Mouse (Mus musculus) embryo, embryonic 10.5 days (tissue): ENCODE results near the gene Med13l.

ENCODE experiments used
- DNase-seq: peaks from one replicate; pipeline ENCODE4 v3.0.0-alpha.2; 2015; ENCODE audit warnings: low spot score

Med13l gene

DNA sequence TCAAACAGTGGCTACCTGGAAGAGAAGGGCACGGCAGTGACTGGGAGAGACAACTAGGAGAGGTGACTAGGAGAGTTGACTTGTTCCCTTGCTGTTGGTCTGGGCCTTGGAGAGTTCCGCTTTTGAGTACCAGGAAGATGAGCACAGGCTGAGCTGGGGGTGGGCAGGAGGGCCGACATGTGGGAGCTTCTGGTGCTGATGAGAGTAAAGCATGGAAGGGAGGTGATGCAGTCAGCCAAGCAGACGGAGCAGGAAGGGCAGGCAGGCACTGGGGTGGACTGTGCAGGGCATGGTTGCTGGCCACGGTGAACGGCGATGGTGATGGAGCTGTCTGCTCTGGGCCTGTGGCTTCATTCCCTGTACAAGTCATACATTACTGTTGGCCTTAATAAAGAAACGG is 172.2 kb downstream of the Med13l start:
- DNase-seq: no peak

DNA sequence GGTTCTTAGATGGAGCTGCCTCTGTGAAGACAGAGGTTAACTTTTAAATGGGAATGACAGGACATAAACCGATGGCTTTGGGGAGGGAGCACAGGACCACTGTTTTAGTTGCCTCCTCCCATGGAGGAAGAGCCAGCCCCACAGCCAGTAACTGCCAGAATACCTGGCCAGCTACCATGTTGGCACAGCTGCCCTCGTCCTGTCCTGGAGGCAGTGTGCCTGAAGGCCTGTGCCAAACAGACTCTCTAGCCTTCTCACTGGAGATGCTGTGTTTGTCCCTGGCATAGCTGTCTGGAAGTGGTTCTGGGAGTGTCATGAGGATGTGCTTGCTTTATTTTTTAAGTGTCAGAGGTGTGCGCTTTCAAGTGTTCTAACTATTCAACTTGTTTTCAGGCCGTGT is 173.1 kb downstream of the Med13l start:
- no peak for DNase-seq

DNA sequence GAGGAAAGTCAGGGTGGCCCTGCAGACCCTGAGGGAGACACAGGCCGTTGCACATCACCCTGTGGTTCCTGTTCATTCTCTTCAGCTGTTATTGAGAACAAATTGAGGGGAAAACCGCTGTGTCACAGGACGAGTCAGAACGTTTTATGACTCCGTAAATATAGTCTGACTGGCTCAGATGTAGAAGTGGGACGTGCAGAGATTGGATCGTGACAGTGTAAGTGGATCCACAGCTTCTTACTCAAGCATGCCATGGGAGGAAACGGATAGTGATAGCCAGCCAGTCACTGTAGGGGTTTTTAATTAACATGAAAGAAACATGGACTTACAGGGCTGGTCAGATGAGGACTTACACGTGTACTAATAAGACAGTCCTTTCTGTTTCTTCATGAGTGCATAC is 174.0 kb downstream of the Med13l start:
- no peak for DNase-seq

GRCm38 (mm10) chr5:118735738-118736137 is 175.3 kb downstream of the Med13l start:
- no peak for DNase-seq

GRCm38 (mm10) chr5:118737548-118737947 is 177.1 kb downstream of the Med13l start:
- peak; percentile 78 for DNase-seq

GRCm38 (mm10) chr5:118743067-118743466 is 182.6 kb downstream of the Med13l start:
- no peak for DNase-seq

DNA sequence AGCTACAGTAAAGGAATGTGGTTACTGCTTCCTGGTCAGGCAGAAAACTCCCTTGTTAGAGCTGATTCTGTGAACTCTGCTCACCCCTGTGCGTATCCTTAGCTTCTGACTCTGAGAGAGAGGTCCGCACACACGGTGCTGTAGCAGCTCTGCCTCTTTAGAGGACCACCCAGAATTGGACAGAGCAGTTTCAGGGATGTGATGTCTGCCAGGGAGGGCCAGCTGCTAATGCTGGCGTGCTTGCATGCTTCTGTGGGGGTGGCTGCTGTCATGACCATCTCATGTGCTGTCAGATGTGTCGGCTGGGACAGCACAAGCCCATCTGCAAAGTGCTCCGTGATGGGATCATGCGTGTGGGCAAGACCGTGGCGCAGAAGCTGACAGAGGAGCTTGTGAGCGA is 186.5 kb downstream of the Med13l start:
- DNase-seq: no peak

- no peak for DNase-seq
These were observed 191.1 kb downstream of the Med13l start for GRCm38 (mm10) chr5:118751446-118752179.

- DNase-seq: no peak
These were observed 192.4 kb downstream of the Med13l start for GRCm38 (mm10) chr5:118752868-118753267.

GRCm38 (mm10) chr5:118753471-118754044 is 193.1 kb downstream of the Med13l start:
- no peak for DNase-seq

DNA sequence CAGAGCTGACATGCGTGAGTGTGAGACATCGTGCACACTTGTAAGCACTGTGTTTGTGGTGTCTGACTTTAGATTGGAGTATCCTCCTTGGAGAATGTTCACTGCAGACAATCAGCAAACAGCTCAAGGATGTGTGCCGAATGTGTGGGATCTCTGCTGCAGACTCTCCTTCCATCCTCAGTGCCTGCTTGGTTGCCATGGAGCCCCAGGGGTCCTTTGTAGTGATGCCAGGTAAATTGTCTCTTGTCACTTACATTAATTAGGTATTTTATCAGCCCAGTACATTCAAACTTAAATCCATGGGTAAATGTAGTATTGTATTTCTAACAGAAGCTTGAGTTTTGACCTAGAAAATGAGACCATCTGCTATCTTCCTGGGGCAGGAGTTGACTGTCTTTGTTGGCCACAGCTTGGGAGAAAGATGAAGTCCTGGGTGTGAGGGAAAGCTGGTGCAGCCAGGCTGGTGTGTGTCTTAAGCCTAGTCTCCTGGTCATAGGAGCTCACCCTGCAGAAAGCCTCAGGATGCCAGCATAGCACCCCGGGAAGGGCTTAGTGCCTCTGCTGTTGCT is 193.8 kb downstream of the Med13l start:
- DNase-seq: no peak

- no peak for DNase-seq
These were observed 195.6 kb downstream of the Med13l start for GRCm38 (mm10) chr5:118756078-118756477.

GRCm38 (mm10) chr5:118757396-118758301 is 197.2 kb downstream of the Med13l start:
- DNase-seq: peak; percentile 22

DNA sequence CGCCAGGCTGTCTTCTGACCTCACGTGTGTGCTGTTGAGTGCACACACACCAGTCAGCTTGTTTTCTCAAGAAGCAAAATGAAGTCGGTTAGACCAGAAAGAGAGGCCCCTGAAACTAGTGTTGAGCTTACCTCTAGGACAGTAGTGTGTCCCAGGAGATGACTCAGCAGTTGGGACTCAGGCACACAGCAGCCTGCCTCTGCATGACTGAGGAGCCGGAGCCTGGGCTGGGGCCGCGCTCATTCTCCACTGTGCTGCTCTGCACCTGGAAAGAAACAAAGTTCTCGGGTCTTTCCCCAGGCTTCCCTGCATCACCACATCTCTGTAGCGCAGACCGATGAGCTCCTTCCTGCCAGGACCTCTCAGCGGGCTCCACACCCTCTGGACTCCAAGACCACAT is 200.5 kb downstream of the Med13l start:
- DNase-seq: no peak

- no peak for DNase-seq
These were observed 202.2 kb downstream of the Med13l start for GRCm38 (mm10) chr5:118762499-118763185.

GRCm38 (mm10) chr5:118763353-118763752 is 202.9 kb downstream of the Med13l start:
- peak; percentile 61 for DNase-seq

GRCm38 (mm10) chr5:118769143-118769542 is 208.7 kb downstream of the Med13l start:
- DNase-seq: peak; percentile 48

- DNase-seq: peak; percentile 76
These were observed 213.4 kb downstream of the Med13l start for GRCm38 (mm10) chr5:118773866-118774265.

- no peak for DNase-seq
These were observed 215.9 kb downstream of the Med13l start for GRCm38 (mm10) chr5:118776396-118776795.

DNA sequence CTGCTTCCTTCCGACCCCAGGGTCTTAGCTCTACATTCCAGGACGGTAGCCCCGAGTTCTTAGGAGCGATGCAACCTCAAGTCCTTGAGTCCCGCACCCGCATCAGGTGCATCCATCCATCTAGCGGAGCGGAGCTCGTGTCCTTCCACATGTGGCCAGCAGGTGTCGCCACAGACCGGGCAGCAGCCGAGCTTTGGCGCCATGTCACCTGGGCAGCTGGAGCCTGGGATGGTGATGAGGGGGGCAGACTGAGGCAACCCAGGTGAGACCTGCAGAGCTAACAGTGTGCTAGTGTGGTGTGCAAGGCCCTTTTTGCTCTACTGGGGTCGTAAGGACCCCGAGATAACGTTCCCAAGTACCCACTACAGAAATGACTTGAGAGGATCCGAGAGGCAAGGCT is 221.1 kb downstream of the Med13l start:
- DNase-seq: peak; percentile 70

DNA sequence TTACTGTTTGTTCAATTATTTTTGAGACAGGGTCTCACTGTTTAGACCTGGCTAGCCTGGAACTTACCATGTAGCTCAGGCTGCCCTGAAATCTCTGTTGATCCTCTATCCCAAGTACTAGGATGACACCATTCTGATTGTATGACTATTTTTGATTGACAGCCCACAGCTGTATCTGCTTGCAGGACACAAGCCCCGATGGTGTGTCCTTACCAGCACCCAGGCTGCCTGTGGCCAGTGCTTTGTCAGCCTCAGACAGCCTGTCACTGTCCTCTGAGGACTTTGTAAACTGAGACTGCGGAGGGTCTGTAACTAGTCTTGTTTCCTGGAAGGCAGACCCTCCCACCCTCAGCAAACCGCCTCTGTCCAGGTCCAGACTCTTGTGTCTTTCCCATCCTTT is 221.7 kb downstream of the Med13l start:
- DNase-seq: no peak

DNA sequence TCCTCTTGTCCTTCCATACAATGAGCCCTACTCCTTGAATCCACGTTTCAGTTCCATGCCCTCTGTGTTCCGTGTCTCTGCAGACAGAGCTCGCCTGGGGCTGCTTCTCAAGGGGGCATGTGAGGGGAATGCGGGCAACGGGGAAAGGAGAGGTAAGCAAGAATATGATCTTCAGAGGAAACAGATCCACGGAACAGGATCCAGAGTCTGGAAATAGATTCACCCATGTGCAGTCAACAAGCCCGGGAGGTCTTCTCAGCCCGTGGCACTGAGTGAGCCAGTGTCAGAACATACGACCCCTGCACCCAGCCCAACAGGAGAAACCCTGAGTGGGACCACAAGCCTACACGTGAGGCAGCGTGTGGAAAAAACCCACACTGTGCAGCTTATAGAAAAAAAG is 228.7 kb downstream of the Med13l start:
- no peak for DNase-seq
